Mouse (Mus musculus) midbrain, embryonic 14.5 days (tissue): ENCODE measurements around the gene Ncoa6. TPM values are rescaled to one million over a fixed set of nuclear protein-coding genes. Genes with fewer than 3 reads are reported as not detected.

Experiments
- ATAC-seq: fragments of 200-750 bp; cut with Nextera tagmentation; 2 replicates; pipeline ENCODE4 v1.8.0; 2017; ENCODE audit warnings: moderate number of reproducible peaks, moderate library complexity; ENCODE audit not compliant: low FRiP score, low TSS enrichment
- DNase-seq: peaks from one replicate; pipeline ENCODE4 v3.0.0-alpha.2; 2015
- H3K27ac ChIP-seq: fragments of 300-500 bp; sonication (generic); replicated peaks from 2 replicates; pipeline ENCODE4 v1.5.1; 2014; ENCODE audit warnings: mild to moderate bottlenecking, low read depth, low read length, moderate library complexity
- H3K27me3 ChIP-seq: fragments of 300-500 bp; sonication (generic); 2 replicates; pipeline ENCODE4 v1.6.1; 2014; ENCODE audit warnings: low read length, control low read depth, mixed read lengths; ENCODE audit not compliant: control insufficient read depth, insufficient read depth
- H3K36me3 ChIP-seq: fragments of 300-500 bp; sonication (generic); 2 replicates; pipeline ENCODE4 v1.6.1; 2014; ENCODE audit warnings: low read length, control low read depth; ENCODE audit not compliant: control insufficient read depth, insufficient read depth
- H3K4me1 ChIP-seq: fragments of 300-500 bp; sonication (generic); 2 replicates; pipeline ENCODE4 v1.6.1; 2014; ENCODE audit warnings: mild to moderate bottlenecking, antibody characterized with exemption, low read length, control low read depth; ENCODE audit not compliant: control insufficient read depth, insufficient read depth
- H3K4me2 ChIP-seq: fragments of 300-500 bp; sonication (generic); 2 replicates; pipeline ENCODE4 v1.6.1; 2014; ENCODE audit warnings: mild to moderate bottlenecking, low read length, moderate library complexity
- H3K4me3 ChIP-seq: fragments of 300-500 bp; sonication (generic); replicated peaks from 2 replicates; pipeline ENCODE4 v1.5.1; 2014; ENCODE audit warnings: low read depth, low read length
- H3K9ac ChIP-seq: fragments of 300-500 bp; sonication (generic); replicated peaks from 2 replicates; pipeline ENCODE4 v1.6.1; 2014; ENCODE audit warnings: mild to moderate bottlenecking, low read length, moderate library complexity
- H3K9me3 ChIP-seq: fragments of 300-500 bp; sonication (generic); 2 replicates; pipeline ENCODE4 v1.6.1; 2016; ENCODE audit warnings: low read length, control low read depth, mixed read lengths; ENCODE audit not compliant: control insufficient read depth
- WGBS: fragments of 180-500 bp; shearing (Covaris S2); extraction: QIAGEN DNeasy Blood & Tissue Kit; methylation state at CpG from one replicate; pipeline ENCODE4 v1.1.7; 2014; 5-methylcytosine and 5-hydroxymethylcytosine counted together
- polyA plus RNA-seq: library from polyadenylated mRNA; unstranded; fragments of >200 nt; fragmentation: Nextera tagmentation; extraction: Ambion mirVana; gene quantifications from 2 replicates; pipeline ENCODE4 v1.2.1, GENCODE M21; 2014

Gene Ncoa6
- polyA plus RNA-seq, result 36.6 and 41.5 TPM in 2 replicates

DNA sequence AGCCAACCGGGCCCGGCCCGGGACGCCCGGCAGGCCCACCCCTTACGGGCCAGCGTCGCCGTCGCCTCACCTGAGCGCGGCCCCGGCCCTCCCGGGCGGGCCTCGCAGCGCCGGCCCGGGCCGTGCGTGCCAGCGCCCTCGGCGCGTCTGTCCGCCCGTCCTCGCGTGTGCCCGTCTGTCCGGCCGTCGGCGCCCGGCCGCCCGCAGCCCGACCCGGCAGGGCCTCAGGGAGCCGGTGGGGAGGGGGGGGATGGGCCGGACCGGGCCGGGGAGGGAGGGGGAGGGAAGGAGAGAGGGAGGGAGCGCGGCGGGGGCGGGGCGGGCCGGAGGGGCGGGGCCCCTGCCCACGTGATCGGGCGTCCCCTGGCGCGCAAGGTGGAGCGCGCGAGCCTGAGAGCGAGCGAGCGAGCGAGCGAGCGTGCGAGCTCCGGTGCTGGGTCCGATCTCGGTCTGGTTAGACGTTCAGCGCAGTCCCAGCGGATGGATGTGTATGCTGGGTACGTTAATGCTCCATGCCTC is at the start of gene Ncoa6:
Gene Ncoa6, minus strand, starts transcription at position 325 of the 519 bp plus-strand sequence.
- under 1% methylated on average over 71 of the region's 72 CpGs for WGBS
- ATAC-seq (peak; percentile 85), DNase-seq (peak; percentile 95)
- peaks cover 17% of the 10 kb centered on the region; the same call in 1 of the 2 replicates for H3K4me1 ChIP-seq
- H3K27me3 ChIP-seq, result no peaks in the 10 kb centered on the region
- H3K4me2 ChIP-seq, result peak within 1 kb of the TSS; percentile 60
- no peaks in the 10 kb centered on the region for H3K36me3 ChIP-seq
- no peaks in the 10 kb centered on the region for H3K9me3 ChIP-seq
- H3K4me3 ChIP-seq, result peak within 1 kb of the TSS; percentile 76
- peak within 1 kb of the TSS; percentile 96 for H3K9ac ChIP-seq
- peak within 1 kb of the TSS; percentile 95 for H3K27ac ChIP-seq

DNA sequence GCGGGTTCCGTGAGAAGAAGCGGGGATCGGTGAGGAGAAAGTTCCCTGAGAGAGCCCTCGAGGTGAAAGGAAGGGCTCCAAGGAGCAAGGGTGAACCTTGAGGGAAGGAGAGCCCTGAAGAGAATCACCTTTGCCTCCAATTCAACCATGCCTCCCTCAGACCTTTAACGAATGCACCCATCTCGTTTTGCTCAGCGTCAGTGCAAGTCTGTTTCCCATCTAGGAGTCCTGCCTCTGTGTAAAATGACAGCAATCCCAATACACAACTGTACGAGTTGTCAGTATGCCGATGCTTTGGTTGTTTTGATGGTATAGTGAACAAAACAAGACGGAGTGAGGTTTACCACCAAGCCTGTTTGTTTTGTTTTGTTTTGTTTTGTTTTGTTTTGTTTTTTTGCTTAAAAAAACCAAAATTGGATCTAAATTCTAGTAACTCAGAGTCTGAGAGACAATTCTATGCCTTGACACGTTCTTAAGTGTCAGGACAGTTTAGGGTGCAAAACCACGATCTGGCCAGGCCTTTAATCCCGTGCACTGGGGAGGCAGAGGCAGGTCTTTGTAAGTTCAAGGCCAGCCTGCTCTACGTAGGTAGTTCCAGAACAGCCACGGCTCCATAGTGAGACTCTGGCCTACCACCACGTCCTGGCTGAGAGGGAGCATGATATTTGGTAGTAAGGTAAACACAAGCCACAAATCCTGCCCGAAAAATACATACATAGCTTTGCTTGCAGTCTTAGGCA is 45.0 kb upstream of the Ncoa6 start:
- H3K9me3 ChIP-seq, result no peaks in the 10 kb centered on the region
- H3K36me3 ChIP-seq, result no peaks in the 10 kb centered on the region
- peak overlapping the region; percentile 82 for H3K27ac ChIP-seq
- H3K27me3 ChIP-seq, result no peaks in the 10 kb centered on the region
- H3K4me1 ChIP-seq, result peaks cover 11% of the 10 kb centered on the region; the same call in 1 of the 2 replicates
- H3K4me2 ChIP-seq, result peak overlapping the region; percentile 75
- peak overlapping the region; percentile 59 for H3K9ac ChIP-seq
- DNase-seq (no peak), ATAC-seq (no peak)
- 25% methylated on average over 18 of the region's 18 CpGs for WGBS
- peak overlapping the region; percentile 66 for H3K4me3 ChIP-seq

DNA sequence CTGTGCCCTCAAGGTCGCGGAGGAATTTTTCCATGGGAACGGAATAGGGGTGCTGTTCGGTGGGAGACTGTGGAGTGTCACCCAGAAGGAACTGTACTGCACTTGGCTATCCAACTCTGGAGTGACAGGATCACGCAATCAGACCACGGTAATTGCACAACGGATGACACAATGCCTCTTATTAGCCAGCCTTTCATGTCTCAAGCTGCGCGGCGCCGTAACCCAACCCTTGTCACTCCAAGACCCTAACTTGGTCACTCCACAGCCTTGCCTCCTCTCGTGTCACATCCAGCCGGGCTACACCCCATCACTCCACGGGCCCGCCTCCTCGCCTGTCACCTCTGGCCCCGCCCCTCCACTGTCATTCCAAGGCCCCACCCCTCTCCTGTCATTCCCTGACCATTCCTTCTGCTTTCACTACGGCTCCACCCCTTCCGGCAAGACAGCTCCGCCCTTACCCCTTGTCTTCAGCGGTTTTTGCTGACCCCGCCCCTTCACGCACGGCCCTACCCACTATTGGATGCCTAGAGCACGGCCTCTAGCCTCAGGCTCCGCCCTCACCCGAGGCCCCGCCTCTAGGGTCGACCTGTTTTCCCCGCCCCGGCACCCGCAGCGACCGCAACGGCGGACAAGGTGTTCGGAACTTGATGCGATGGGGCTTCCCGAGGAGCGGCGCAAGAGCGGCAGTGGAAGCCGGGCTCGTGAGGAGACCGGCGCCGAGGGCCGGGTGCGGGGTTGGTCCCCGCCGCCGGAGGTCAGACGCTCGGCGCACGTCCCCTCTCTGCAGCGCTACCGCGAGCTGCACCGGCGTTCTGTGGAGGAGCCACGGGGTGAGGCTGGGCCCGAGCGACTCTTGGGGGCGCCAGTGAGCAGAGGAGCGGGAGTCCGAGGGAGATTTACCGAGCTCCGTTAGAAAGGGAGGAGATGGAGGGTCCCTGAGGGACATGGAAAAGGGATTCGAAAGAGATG is 44.0 kb upstream of the Ncoa6 start, which contains the start of the genes Acss2 and Ggt7:
Gene Acss2, plus strand, starts transcription at position 494 of the 969 bp plus-strand sequence.
Gene Ggt7, minus strand, starts transcription at position 783 of the 969 bp plus-strand sequence.
- no peaks in the 10 kb centered on the region for H3K27me3 ChIP-seq
- no peaks in the 10 kb centered on the region for H3K9me3 ChIP-seq
- DNase-seq (peak; percentile 98), ATAC-seq (peak; percentile 98)
- WGBS, result 4% methylated on average over 70 of the region's 70 CpGs
- peaks cover 19% of the 10 kb centered on the region for H3K4me1 ChIP-seq
- peak within 1 kb of the TSS; percentile 75 for H3K4me2 ChIP-seq
- H3K36me3 ChIP-seq, result no peaks in the 10 kb centered on the region
- peak within 1 kb of the TSS; percentile 66 for H3K4me3 ChIP-seq
- H3K9ac ChIP-seq, result peak within 1 kb of the TSS; percentile 59
- peak within 1 kb of the TSS; percentile 82 for H3K27ac ChIP-seq

DNA sequence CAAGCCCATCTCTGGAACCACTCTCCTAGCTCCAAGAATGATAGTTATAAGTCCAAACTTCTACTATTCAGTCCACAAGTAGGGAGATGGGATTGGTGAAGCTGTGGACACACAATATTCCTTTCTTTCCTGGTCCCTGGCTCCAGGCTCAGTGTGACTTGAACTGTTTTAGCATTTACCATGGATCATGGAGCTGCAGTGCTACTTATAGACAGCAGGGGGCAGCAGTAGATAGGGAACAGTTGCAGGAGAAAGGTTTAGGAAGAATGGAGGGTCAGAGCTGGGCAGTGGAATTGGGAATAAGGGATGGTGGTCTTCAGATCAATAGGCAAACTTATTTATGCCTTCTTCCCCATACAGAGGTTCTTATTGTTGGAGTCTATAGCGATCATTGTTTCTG is 42.2 kb upstream of the Ncoa6 start:
- DNase-seq (peak; percentile 87), ATAC-seq (no peak)
- Histone ChIP-seq H3K4me1 (peaks cover 23% of the 10 kb centered on the region), H3K9ac (no peak overlapping the region), H3K27me3 (no peaks in the 10 kb centered on the region), H3K9me3 (no peaks in the 10 kb centered on the region), H3K4me2 (no peak overlapping the region), H3K4me3 (no peak overlapping the region), H3K27ac (no peak overlapping the region), H3K36me3 (no peaks in the 10 kb centered on the region)
- 12% methylated on average over 1 of the region's 1 CpGs for WGBS

DNA sequence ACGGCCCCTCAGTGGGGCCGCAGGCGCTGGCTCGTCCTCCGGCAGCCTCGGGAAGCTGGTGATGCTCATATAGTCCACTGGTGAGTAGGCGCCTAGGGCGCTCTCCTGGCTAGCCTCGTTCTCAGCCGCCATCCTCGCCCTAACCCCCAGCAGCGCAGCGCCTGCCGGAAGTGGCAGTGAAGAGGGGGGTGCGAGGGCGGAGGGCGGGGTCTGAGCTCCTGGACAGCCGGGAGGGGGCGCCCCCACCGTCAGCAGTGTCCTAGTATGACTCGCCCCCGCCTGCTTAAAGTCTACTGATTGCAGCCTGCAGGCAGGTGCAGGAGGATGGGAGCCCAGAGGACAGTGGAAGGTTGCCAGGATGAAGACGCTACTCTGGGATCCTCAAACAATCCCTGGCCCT is 41.0 kb upstream of the Ncoa6 start:
- peaks cover 23% of the 10 kb centered on the region for H3K4me1 ChIP-seq
- H3K9me3 ChIP-seq, result no peaks in the 10 kb centered on the region
- H3K27ac ChIP-seq, result peak overlapping the region; percentile 85
- H3K4me3 ChIP-seq, result peak overlapping the region; percentile 68
- peak; percentile 54 for ATAC-seq
- peak; percentile 87 for DNase-seq
- no peaks in the 10 kb centered on the region for H3K27me3 ChIP-seq
- H3K4me2 ChIP-seq, result peak overlapping the region; percentile 83
- under 1% methylated on average over 23 of the region's 23 CpGs for WGBS
- 0 out of 2 replicates have a peak, but pooled peaks cover 3% of the 10 kb centered on the region for H3K36me3 ChIP-seq
- H3K9ac ChIP-seq, result peak overlapping the region; percentile 88

DNA sequence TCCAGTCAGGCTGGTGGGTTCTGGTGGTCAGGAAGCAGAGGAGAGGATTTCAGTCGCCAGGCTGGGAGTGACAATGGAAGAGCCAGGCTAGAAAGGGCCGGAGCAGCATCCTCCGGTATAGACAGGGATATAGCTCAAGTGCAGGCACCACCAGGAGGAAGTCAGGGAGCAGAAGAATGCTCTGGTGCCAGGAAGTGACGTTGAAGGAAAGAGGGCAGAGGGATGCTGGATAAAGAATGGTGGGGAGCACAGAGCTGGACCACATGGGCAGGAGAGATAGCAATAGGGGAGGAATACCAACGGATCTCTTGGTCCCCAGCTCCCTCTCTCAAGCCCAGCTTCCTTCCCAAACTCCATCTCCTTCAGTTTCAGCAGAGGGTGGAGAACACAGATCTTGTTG is 39.8 kb upstream of the Ncoa6 start:
- peak overlapping the region; percentile 68 for H3K4me3 ChIP-seq

DNA sequence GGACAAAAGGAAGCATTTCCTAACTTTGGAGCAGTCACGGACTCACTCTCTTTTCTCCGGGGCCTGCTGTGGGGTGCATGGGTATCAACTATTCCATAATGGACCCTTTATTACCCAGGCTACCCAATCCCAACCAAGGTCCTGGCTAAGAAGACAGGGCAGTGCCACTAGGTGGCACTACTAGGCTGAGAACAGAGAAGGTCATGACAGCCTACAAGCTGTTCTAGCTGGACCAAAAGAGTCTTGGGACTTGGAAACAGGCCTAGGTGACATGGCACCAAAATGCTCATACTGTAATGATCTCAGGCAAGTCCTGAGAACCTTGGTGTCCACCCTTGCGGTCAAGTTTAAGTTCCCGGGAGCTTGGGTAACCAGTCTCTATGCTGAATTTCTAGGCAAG is 38.8 kb upstream of the Ncoa6 start:
- 0 out of 2 replicates have a peak, but pooled peaks cover 4% of the 10 kb centered on the region for H3K36me3 ChIP-seq
- H3K27ac ChIP-seq, result no peak overlapping the region
- H3K4me2 ChIP-seq, result peak overlapping the region; percentile 83
- no peak overlapping the region for H3K4me3 ChIP-seq
- H3K27me3 ChIP-seq, result no peaks in the 10 kb centered on the region
- DNase-seq (peak; percentile 69), ATAC-seq (no peak)
- no peak overlapping the region for H3K9ac ChIP-seq
- WGBS, result 55% methylated on average over 4 of the region's 4 CpGs
- H3K4me1 ChIP-seq, result peaks cover 20% of the 10 kb centered on the region
- no peaks in the 10 kb centered on the region for H3K9me3 ChIP-seq

More for the DNA sequence above, 39.8 kb upstream of the Ncoa6 start:
- 67% methylated on average over 5 of the region's 5 CpGs for WGBS
- H3K9me3 ChIP-seq, result no peaks in the 10 kb centered on the region
- H3K9ac ChIP-seq, result peak overlapping the region; percentile 88
- H3K27ac ChIP-seq, result 0 out of 2 replicates have a peak overlapping the region, but pooled peaks have one; percentile 85
- DNase-seq (peak; percentile 28), ATAC-seq (no peak)
- peak overlapping the region; percentile 83 for H3K4me2 ChIP-seq
- peaks cover 18% of the 10 kb centered on the region for H3K4me1 ChIP-seq
- H3K36me3 ChIP-seq, result 0 out of 2 replicates have a peak, but pooled peaks cover 4% of the 10 kb centered on the region
- H3K27me3 ChIP-seq, result no peaks in the 10 kb centered on the region
